In genomic region chr5:114709357-114709756, GRCm38 (mm10) we compare ENCODE assay signal across 23 mouse cellular contexts. TPM values are rescaled to one million over a fixed set of nuclear protein-coding genes. Genes with fewer than 3 reads are reported as not detected.
DNase-seq lines count a peak whose midpoint lies in the region; ATAC-seq and TF ChIP-seq lines count a peak whose summit lies in the region.
"Had no signal": no experiment of that assay in that cellular context is flagged by ENCODE, and none has a peak within 500 bp of the region (broad histone marks: within the 10 kb centered on the region; RNA-seq: fewer than 3 reads in every experiment).

No protein-coding gene starts in this region.

- no peak overlapping the region for H3K27ac ChIP-seq in testis, adult 2 months (ENCODE audit: control insufficient read depth, insufficient read depth, low read depth, low read length)
- H3K27ac ChIP-seq in kidney, adult 2 months (ENCODE audit: insufficient read depth, low read depth, low read length), result no peak overlapping the region
- H3K27ac ChIP-seq: hindbrain, embryonic 12.5 days; limb, embryonic 13.5 days; neural tube, embryonic 12.5 days; stomach, embryonic 15.5 days had no signal

- H3K4me3 ChIP-seq in testis, adult 2 months (ENCODE audit: control insufficient read depth, low read depth, low read length), result peak overlapping the region; percentile 41
- no peak overlapping the region for H3K4me3 ChIP-seq in kidney, adult 2 months (ENCODE audit: insufficient read depth, low read depth, low read length)

- no peak for TF ChIP-seq POLR2A in testis, adult 2 months (IDR thresholded peaks at IDR 0.05; ENCODE audit: control insufficient read depth, low read depth, low read length)
- no peak for TF ChIP-seq POLR2A in kidney, adult 2 months (IDR thresholded peaks at IDR 0.05; ENCODE audit: low read depth, low read length)

- DNase-seq in cerebellum, adult 9-11 months, result peak; percentile 45
- DNase-seq in cerebellum, adult 8-10 months, result no peak
- DNase-seq in testis, postnatal 14 days (ENCODE audit: low spot score), result no peak
- DNase-seq in splenic B cell, adult 2 months (ENCODE audit: low read depth, low spot score), result peak; percentile 41
- no peak for DNase-seq in kidney, adult 2 months
- no peak for DNase-seq in left cerebral cortex, adult 18-20 months (ENCODE audit: low spot score in 2 of 2)
- DNase-seq: adrenal gland, adult 8-10 months; cerebellum, adult 11 months; cerebellum, postnatal 25 days; embryo, embryonic 11 days; forebrain, postnatal 0 days; heart, postnatal 10 days; kidney, postnatal 36 days; lung, adult 2 months; lung, postnatal 4 days; thymus, postnatal 14 days had no signal

- H3K4me1 ChIP-seq in testis, adult 2 months (ENCODE audit: control insufficient read depth, insufficient read depth, low read length), result no peaks in the 10 kb centered on the region; the same call in 1 of the 2 replicates
- H3K4me1 ChIP-seq in kidney, adult 2 months (ENCODE audit: control insufficient read depth, insufficient read depth, low read length), result no peaks in the 10 kb centered on the region

- peak; percentile 23 for ATAC-seq in granulocyte monocyte progenitor cell, adult 5-6 weeks (replicated peaks; ENCODE audit: poor library complexity, severe bottlenecking)
- ATAC-seq: forebrain, postnatal 0 days had no signal

- H3K36me3 ChIP-seq in testis, adult 2 months (ENCODE audit: control insufficient read depth, insufficient read depth, low read length), result no peaks in the 10 kb centered on the region; the same call in 1 of the 2 replicates
- H3K36me3 ChIP-seq in splenic B cell, adult 2 months (ENCODE audit: control insufficient read depth, insufficient read depth, low read length, poor library complexity, severe bottlenecking), result peaks cover 1% of the 10 kb centered on the region
- no peaks in the 10 kb centered on the region; the same call in 1 of the 2 replicates for H3K36me3 ChIP-seq in kidney, adult 2 months (ENCODE audit: control insufficient read depth, insufficient read depth, low read length)

- TF ChIP-seq CTCF in testis, adult 2 months (IDR thresholded peaks at IDR 0.05; ENCODE audit: control insufficient read depth, insufficient read depth, insufficient replicate concordance, low read depth, low read length), result no peak
- no peak for TF ChIP-seq CTCF in kidney, adult 2 months (conservative IDR thresholded peaks at IDR 0.05; ENCODE audit: insufficient read depth, insufficient read length, low read depth, low read length)

- H3K27me3 ChIP-seq in testis, adult 2 months (ENCODE audit: control insufficient read depth, insufficient read depth, low read length), result no peaks in the 10 kb centered on the region
- no peaks in the 10 kb centered on the region for H3K27me3 ChIP-seq in splenic B cell, adult 2 months (ENCODE audit: control insufficient read depth, insufficient read depth, low read length, poor library complexity, severe bottlenecking)
- H3K27me3 ChIP-seq in kidney, adult 2 months (replicated peaks; ENCODE audit: control insufficient read depth, insufficient read depth, low read length), result no peaks in the 10 kb centered on the region
- H3K27me3 ChIP-seq: hindbrain, embryonic 12.5 days; limb, embryonic 13.5 days; neural tube, embryonic 12.5 days; stomach, embryonic 15.5 days had no signal

- WGBS in kidney, adult 2 months, result 92% methylated on average over 21 of the region's 21 CpGs

RNA-seq across cellular contexts. Expression of gene Tchp, which starts 1.8 kb away (rescaled TPM):
- polyA plus RNA-seq in testis, adult 2 months (2012; rRNA removed), result 71.8 and 74.7 TPM in 2 replicates
- 6.0 and 25.2 TPM in 2 replicates for total RNA-seq in granulocyte monocyte progenitor cell, adult 5-6 weeks (2014; fragmentation: Nextera tagmentation)
- 9.8 and 12.6 TPM in 2 replicates for total RNA-seq in granulocyte monocyte progenitor cell, adult 5-6 weeks (2017)
- 11.4 and 12.1 TPM in 2 replicates for polyA plus RNA-seq in kidney, adult 2 months (2012; rRNA removed)
- total RNA-seq in left cerebral cortex, adult 18-20 months (2021), result 10 to 100 TPM; 11.2 to 12.3 TPM

RNA-seq across cellular contexts. Expression of gene Gltp, which starts 18.6 kb away (rescaled TPM):
- polyA plus RNA-seq in testis, adult 2 months (2012; rRNA removed), result 10.5 TPM in 2 replicates
- total RNA-seq in granulocyte monocyte progenitor cell, adult 5-6 weeks (2014; fragmentation: Nextera tagmentation), result 85.6 and 87.2 TPM in 2 replicates
- 21.8 and 30.8 TPM in 2 replicates for total RNA-seq in granulocyte monocyte progenitor cell, adult 5-6 weeks (2017)
- polyA plus RNA-seq in kidney, adult 2 months (2012; rRNA removed), result 89.1 and 95.7 TPM in 2 replicates
- 10 to 100 TPM; 21.6 to 22.4 TPM for total RNA-seq in left cerebral cortex, adult 18-20 months (2021)

RNA-seq across cellular contexts. Expression of gene Trpv4, which starts 51.1 kb away (rescaled TPM):
- polyA plus RNA-seq in testis, adult 2 months (2012; rRNA removed), result 0.93 and 1.9 TPM in 2 replicates
- total RNA-seq in granulocyte monocyte progenitor cell, adult 5-6 weeks (2014; fragmentation: Nextera tagmentation), result 0.43 and 4.2 TPM in 2 replicates
- 0.26 and 0.82 TPM in 2 replicates for total RNA-seq in granulocyte monocyte progenitor cell, adult 5-6 weeks (2017)
- 127 and 164 TPM in 2 replicates for polyA plus RNA-seq in kidney, adult 2 months (2012; rRNA removed)
- total RNA-seq in left cerebral cortex, adult 18-20 months (2021), result 1 to 10 TPM; 1.4 to 2.1 TPM
- total RNA-seq: monocyte, adult 5-6 weeks had no signal

Comparison
In these comparisons a context has a peak if more than half of its experiments do, and no peak if none do; other contexts are left out.
1. DNase-seq: peak in cerebellum, adult 9-11 months (single experiment) and splenic B cell, adult 2 months (single experiment); none in cerebellum, adult 8-10 months (single experiment), testis, postnatal 14 days (single experiment), kidney, adult 2 months (single experiment) and left cerebral cortex, adult 18-20 months (0 of 2).